Mouse (Mus musculus) CH12.LX (cell line): ENCODE data around the gene Lpar1. TPM values are rescaled to one million over a fixed set of nuclear protein-coding genes. Genes with fewer than 3 reads are reported as not detected.

Source experiments
- DNase-seq: peaks from one replicate; pipeline ENCODE4 v3.0.0-alpha.2; 2013; ENCODE audit errors: extremely low read depth
- H3K27ac ChIP-seq: 2 replicates; pipeline ENCODE4 v1.5.1; 2012; ENCODE audit warnings: low read depth, mild to moderate bottlenecking, control low read depth, moderate library complexity; ENCODE audit not compliant: insufficient read depth
- H3K27me3 ChIP-seq: replicated peaks from 2 replicates; pipeline ENCODE3; 2012; ENCODE audit warnings: inconsistent platforms
- H3K36me3 ChIP-seq, 2 experiments: replicated peaks in 1 of 2; 2 replicates each; pipeline versions ENCODE3 to v1.6.1; 2012; ENCODE audit warnings: inconsistent platforms in 1 of 2, low read length in 1 of 2, mild to moderate bottlenecking in 1 of 2, mixed read lengths in 1 of 2, moderate library complexity in 1 of 2; ENCODE audit not compliant: control insufficient read depth in 1 of 2, insufficient read depth in 1 of 2
- H3K4me1 ChIP-seq, 2 experiments: 2 replicates each; pipeline ENCODE4 v1.6.1; 2012; ENCODE audit warnings: inconsistent platforms in 1 of 2, moderate library complexity in 1 of 2; ENCODE audit not compliant: insufficient read depth in 2 of 2, control insufficient read depth in 1 of 2
- H3K4me2 ChIP-seq: 2 replicates; pipeline ENCODE4 v1.6.1; 2012; ENCODE audit warnings: low read depth, mild to moderate bottlenecking, control low read depth; ENCODE audit not compliant: poor library complexity, insufficient read depth, severe bottlenecking
- H3K4me3 ChIP-seq, 3 experiments: fragments of 150-350 bp in 1 of 3; sonication (generic) in 1 of 3; replicated peaks in 1 of 3; 2 replicates each; pipeline versions ENCODE3 to v1.5.1; 2011 to 2012; ENCODE audit warnings: low read depth in 2 of 3, low read length in 2 of 3, mild to moderate bottlenecking in 2 of 3, moderate library complexity in 2 of 3, control low read depth in 1 of 3, improper control_type of control experiment in 1 of 3, inconsistent platforms in 1 of 3, mixed read lengths in 1 of 3; ENCODE audit not compliant: poor library complexity in 1 of 3
- H3K79me2 ChIP-seq: replicated peaks from 2 replicates; pipeline ENCODE4 v1.6.1; 2012; ENCODE audit warnings: mild to moderate bottlenecking, moderate library complexity; ENCODE audit not compliant: control insufficient read depth, poor library complexity, insufficient read depth, severe bottlenecking; ENCODE audit errors: extremely low read depth
- H3K9ac ChIP-seq: 2 replicates; pipeline ENCODE4 v1.6.1; 2012; ENCODE audit warnings: low read depth, mild to moderate bottlenecking, control low read depth, moderate library complexity; ENCODE audit not compliant: insufficient read depth
- H3K9me3 ChIP-seq: replicated peaks from 2 replicates; pipeline ENCODE3; 2012; ENCODE audit warnings: low read length, inconsistent platforms, mixed read lengths
- CHD2 ChIP-seq: IDR thresholded peaks from 2 replicates; pipeline ENCODE4 v1.6.1; 2011; ENCODE audit warnings: low read length, improper control_type of control experiment
- CTCF ChIP-seq, 2 experiments: IDR thresholded peaks in 1 of 2; conservative IDR thresholded peaks in 1 of 2; 2 replicates each; pipeline ENCODE4 v1.5.1; 2011 to 2012; ENCODE audit warnings: low read depth in 2 of 2, low read length in 2 of 2, improper control_type of control experiment in 1 of 2, inconsistent platforms in 1 of 2, mild to moderate bottlenecking in 1 of 2, moderate library complexity in 1 of 2
- E2F4 ChIP-seq: IDR thresholded peaks from 2 replicates; pipeline ENCODE4 v1.6.1; 2011; ENCODE audit warnings: low read depth, low read length, improper control_type of control experiment; ENCODE audit not compliant: insufficient replicate concordance
- ELF1 ChIP-seq: IDR thresholded peaks from 2 replicates; pipeline ENCODE4 v1.6.1; 2014; ENCODE audit warnings: low read depth, mild to moderate bottlenecking, inconsistent platforms, low read length, improper control_type of control experiment
- ETS1 ChIP-seq: conservative IDR thresholded peaks from 2 replicates; pipeline ENCODE4 v1.6.1; 2012; ENCODE audit warnings: low read depth, mild to moderate bottlenecking, inconsistent platforms, low read length, improper control_type of control experiment, moderate library complexity
- HCFC1 ChIP-seq: IDR thresholded peaks from 2 replicates; pipeline ENCODE4 v1.6.1; 2012; ENCODE audit warnings: low read depth, mild to moderate bottlenecking, inconsistent platforms, low read length, improper control_type of control experiment
- IRF4 ChIP-seq: IDR thresholded peaks from 2 replicates; pipeline ENCODE4 v1.6.1; 2014; ENCODE audit warnings: low read depth, mild to moderate bottlenecking, inconsistent platforms, low read length, improper control_type of control experiment
- KAT2A ChIP-seq: IDR thresholded peaks from 2 replicates; pipeline ENCODE4 v1.6.1; 2012; ENCODE audit warnings: low read length, improper control_type of control experiment, inconsistent platforms; ENCODE audit not compliant: insufficient replicate concordance
- MAFK ChIP-seq: IDR thresholded peaks from 2 replicates; pipeline ENCODE4 v1.6.1; 2011; ENCODE audit warnings: low read length, improper control_type of control experiment; ENCODE audit not compliant: insufficient replicate concordance
- MAX ChIP-seq: IDR thresholded peaks from 2 replicates; pipeline ENCODE4 v1.6.1; 2011; ENCODE audit warnings: low read length, improper control_type of control experiment
- MEF2A ChIP-seq: IDR thresholded peaks from 2 replicates; pipeline ENCODE4 v1.6.1; 2014; ENCODE audit warnings: low read depth, mild to moderate bottlenecking, inconsistent platforms, low read length, improper control_type of control experiment, borderline replicate concordance
- MXI1 ChIP-seq: IDR thresholded peaks from 2 replicates; pipeline ENCODE4 v1.6.1; 2011; ENCODE audit warnings: mild to moderate bottlenecking, low read depth, low read length, improper control_type of control experiment
- NELFE ChIP-seq: IDR thresholded peaks from 2 replicates; pipeline ENCODE4 v1.6.1; 2011; ENCODE audit warnings: low read depth, low read length, improper control_type of control experiment
- NRF1 ChIP-seq: IDR thresholded peaks from 2 replicates; pipeline ENCODE4 v1.6.1; 2014; ENCODE audit warnings: low read depth, mild to moderate bottlenecking, inconsistent platforms, low read length, improper control_type of control experiment, moderate library complexity
- PAX5 ChIP-seq: IDR thresholded peaks from 2 replicates; pipeline ENCODE4 v1.6.1; 2012; ENCODE audit warnings: low read length, inconsistent platforms, mixed read lengths
- RCOR1 ChIP-seq: conservative IDR thresholded peaks from 2 replicates; pipeline ENCODE4 v1.6.1; 2012; ENCODE audit warnings: low read depth, mild to moderate bottlenecking, inconsistent platforms, low read length, improper control_type of control experiment
- SIN3A ChIP-seq: IDR thresholded peaks from 2 replicates; pipeline ENCODE4 v1.6.1; 2012; ENCODE audit warnings: low read length, improper control_type of control experiment, inconsistent platforms
- TBP ChIP-seq: conservative IDR thresholded peaks from 2 replicates; pipeline ENCODE4 v1.6.1; 2011; ENCODE audit warnings: low read depth, low read length, improper control_type of control experiment
- TCF12 ChIP-seq: IDR thresholded peaks from 2 replicates; pipeline ENCODE4 v1.6.1; 2014; ENCODE audit warnings: low read depth, mild to moderate bottlenecking, inconsistent platforms, low read length, improper control_type of control experiment
- USF1 ChIP-seq: IDR thresholded peaks from 2 replicates; pipeline ENCODE4 v1.6.1; 2014; ENCODE audit warnings: low read depth, mild to moderate bottlenecking, inconsistent platforms, low read length, improper control_type of control experiment
- ZKSCAN1 ChIP-seq: IDR thresholded peaks from 2 replicates; pipeline ENCODE4 v1.6.1; 2012; ENCODE audit warnings: low read depth, inconsistent platforms, low read length, improper control_type of control experiment, borderline replicate concordance
- dilution Hi-C: fragments of 300-500 bp; cut with MboI; formaldehyde crosslinking; loops from 2 replicates; pipeline ENCODE4 v1.14.3; 2020; ENCODE audit warnings: low sequenced_read_pairs; ENCODE audit not compliant: extremely low pct_unique_long_range_greater_than_20kb, extremely low pct_ligation_motif_present
- in situ Hi-C: fragments of 300-500 bp; cut with MboI; formaldehyde crosslinking; loops from 3 replicates; pipeline ENCODE4 v1.14.3; 2019; ENCODE audit warnings: low sequenced_read_pairs, low pct_ligation_motif_present, low pct_unique_long_range_greater_than_20kb, mixed read lengths
- polyA plus RNA-seq: library from polyadenylated mRNA; unstranded; fragments of >175 nt; gene quantifications from 2 replicates; pipeline ENCODE4 v1.2.1, GENCODE M21; 2012; ENCODE audit warnings: low read depth; ENCODE audit not compliant: insufficient read length
- total RNA-seq, 2 experiments: library from RNA; depleted of rRNA; stranded (reverse); fragments of 300-350 nt in 1 of 2; fragments of >200 nt in 1 of 2; gene quantifications; 2 replicates each; pipeline ENCODE4 v1.2.3; 2012 to 2014

Lpar1 gene
- total and polyA plus RNA-seq, 3 experiments, result 0.04 TPM; not detected in 2

- Histone ChIP-seq H3K79me2 (no peaks in the 10 kb centered on the region), H3K4me1 (no peaks in the 10 kb centered on the region; a peak in 1 of 4 replicates), H3K36me3 (no peaks in the 10 kb centered on the region), H3K4me3 (no peak overlapping the region), H3K9me3 (no peaks in the 10 kb centered on the region), H3K9ac (no peak overlapping the region), H3K4me2 (0 out of 2 replicates have a peak overlapping the region, but pooled peaks have one; percentile 4), H3K27ac (no peak overlapping the region), H3K27me3 (no peaks in the 10 kb centered on the region)
- TF ChIP-seq E2F4 (no peak), MAFK (no peak), TBP (no peak), ETS1 (no peak), KAT2A (no peak), USF1 (no peak), SIN3A (no peak), HCFC1 (no peak), NRF1 (no peak), IRF4 (no peak), CHD2 (no peak), ELF1 (no peak), PAX5 (no peak), TCF12 (no peak), ZKSCAN1 (no peak), MEF2A (no peak), MXI1 (no peak)
- in situ Hi-C loops (no loop called here), dilution Hi-C loops (no loop called here)
- DNase-seq, result no peak
These were observed 14.8 kb upstream of the Lpar1 start for GRCm38 (mm10) chr4:58568486-58568885.

GRCm38 (mm10) chr4:58562776-58563175 lies 9.1 kb upstream of the Lpar1 start:
- TF ChIP-seq USF1, result no peak
- TF ChIP-seq RCOR1, result no peak
- no peak for TF ChIP-seq MAX
- no peak for TF ChIP-seq KAT2A
- TF ChIP-seq CTCF (conservative IDR thresholded peaks at IDR 0.05 in 1 of 2, IDR thresholded peaks at IDR 0.05 in 1 of 2; ENCODE audit: low read depth in 2 of 2, low read length in 2 of 2), result no peak
- TF ChIP-seq MEF2A, result no peak
- TF ChIP-seq NELFE, result no peak
- Histone ChIP-seq H3K79me2 (no peaks in the 10 kb centered on the region), H3K4me3 (no peak overlapping the region), H3K9me3 (no peaks in the 10 kb centered on the region), H3K4me2 (no peak overlapping the region), H3K36me3 (no peaks in the 10 kb centered on the region), H3K27ac (no peak overlapping the region), H3K9ac (no peak overlapping the region), H3K27me3 (no peaks in the 10 kb centered on the region), H3K4me1 (peaks cover 3 to 5% of the 10 kb centered on the region in 2 experiments; a peak in 3 of 4 replicates)
- dilution Hi-C loops, result no loop called here
- in situ Hi-C loops, result no loop called here
- no peak for DNase-seq
